Mouse (Mus musculus) E14TG2a.4 (cell line): ENCODE measurements around the gene Polr2f.

Source experiments
- H3K27me3 ChIP-seq: 2 replicates; pipeline ENCODE4 v1.6.1; 2014; ENCODE audit warnings: low read length, control low read depth; ENCODE audit not compliant: insufficient read depth
- H3K36me3 ChIP-seq: 2 replicates; pipeline ENCODE4 v1.6.1; 2014; ENCODE audit warnings: low read length, control low read depth; ENCODE audit not compliant: insufficient read depth
- H3K4me1 ChIP-seq: replicated peaks from 2 replicates; pipeline ENCODE4 v1.6.1; 2014; ENCODE audit warnings: low read depth, low read length, control low read depth
- H3K4me3 ChIP-seq: replicated peaks from 2 replicates; pipeline ENCODE4 v1.5.1; 2014; ENCODE audit warnings: mild to moderate bottlenecking, low read length
- H3K9me3 ChIP-seq: 2 replicates; pipeline ENCODE4 v1.6.1; 2014; ENCODE audit warnings: low read length, control low read depth
- CTCF ChIP-seq: conservative IDR thresholded peaks from 2 replicates; pipeline ENCODE4 v1.5.1; 2014; ENCODE audit warnings: low read length
- NANOG ChIP-seq: IDR thresholded peaks from 2 replicates; pipeline ENCODE4 v1.6.1; 2014; ENCODE audit warnings: borderline replicate concordance, low read length, mixed read lengths
- POU5F1 ChIP-seq: IDR thresholded peaks from 2 replicates; pipeline ENCODE4 v1.6.1; 2014; ENCODE audit warnings: low read length, borderline replicate concordance

Polr2f gene

DNA sequence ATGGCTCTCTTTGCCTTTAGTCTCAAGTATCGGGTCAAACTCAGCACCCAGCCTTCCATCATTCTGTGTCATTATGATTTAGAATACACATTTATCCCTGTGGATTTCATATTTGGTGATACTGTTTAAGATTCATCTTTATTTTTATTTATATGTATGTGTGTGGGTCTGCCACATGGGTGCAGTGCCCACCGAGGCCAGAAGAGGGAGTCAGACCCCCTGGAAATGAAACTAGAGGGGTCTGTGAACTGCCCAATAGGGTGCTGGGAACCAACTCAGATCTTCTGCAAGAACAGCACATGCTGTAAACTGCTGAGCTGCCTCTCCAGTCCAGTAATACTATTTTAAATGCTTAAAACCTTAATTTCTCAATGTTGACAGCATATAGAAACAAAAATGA, 50.6 kb downstream of the Polr2f start:
- TF ChIP-seq CTCF (peak; percentile 59), POU5F1 (no peak)
- H3K27me3 ChIP-seq, result peaks cover 27% of the 10 kb centered on the region

DNA sequence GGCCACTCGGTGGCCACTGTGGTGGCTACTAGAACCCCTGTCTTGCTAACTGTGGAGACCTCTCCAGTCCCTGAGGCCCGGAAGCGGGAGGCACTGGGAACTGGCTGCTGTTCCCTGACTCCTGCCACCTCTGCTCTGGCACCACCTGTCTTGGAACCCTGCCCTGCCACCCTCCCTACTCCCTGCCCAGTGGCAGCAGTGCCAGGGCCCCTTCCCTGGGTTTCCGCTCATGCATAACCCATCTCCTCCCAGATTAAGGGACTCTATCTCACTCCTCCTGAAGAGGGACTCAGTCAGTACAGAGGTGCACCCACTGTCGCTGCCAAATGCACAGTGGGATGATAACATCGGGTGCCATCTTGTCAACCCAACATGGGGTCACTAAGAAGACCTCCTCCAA, 51.6 kb downstream of the Polr2f start:
- H3K27me3 ChIP-seq, result peaks cover 27% of the 10 kb centered on the region
- no peaks in the 10 kb centered on the region for H3K9me3 ChIP-seq
- no peaks in the 10 kb centered on the region for H3K36me3 ChIP-seq
- H3K4me3 ChIP-seq, result peak overlapping the region; percentile 62
- TF ChIP-seq NANOG (no peak), CTCF (no peak), POU5F1 (no peak)
- peaks cover 28% of the 10 kb centered on the region for H3K4me1 ChIP-seq

More for the DNA sequence above, 50.6 kb downstream of the Polr2f start:
- H3K4me3 ChIP-seq, result no peak overlapping the region
- peaks cover 28% of the 10 kb centered on the region for H3K4me1 ChIP-seq
- no peaks in the 10 kb centered on the region for H3K36me3 ChIP-seq
- H3K9me3 ChIP-seq, result no peaks in the 10 kb centered on the region

DNA sequence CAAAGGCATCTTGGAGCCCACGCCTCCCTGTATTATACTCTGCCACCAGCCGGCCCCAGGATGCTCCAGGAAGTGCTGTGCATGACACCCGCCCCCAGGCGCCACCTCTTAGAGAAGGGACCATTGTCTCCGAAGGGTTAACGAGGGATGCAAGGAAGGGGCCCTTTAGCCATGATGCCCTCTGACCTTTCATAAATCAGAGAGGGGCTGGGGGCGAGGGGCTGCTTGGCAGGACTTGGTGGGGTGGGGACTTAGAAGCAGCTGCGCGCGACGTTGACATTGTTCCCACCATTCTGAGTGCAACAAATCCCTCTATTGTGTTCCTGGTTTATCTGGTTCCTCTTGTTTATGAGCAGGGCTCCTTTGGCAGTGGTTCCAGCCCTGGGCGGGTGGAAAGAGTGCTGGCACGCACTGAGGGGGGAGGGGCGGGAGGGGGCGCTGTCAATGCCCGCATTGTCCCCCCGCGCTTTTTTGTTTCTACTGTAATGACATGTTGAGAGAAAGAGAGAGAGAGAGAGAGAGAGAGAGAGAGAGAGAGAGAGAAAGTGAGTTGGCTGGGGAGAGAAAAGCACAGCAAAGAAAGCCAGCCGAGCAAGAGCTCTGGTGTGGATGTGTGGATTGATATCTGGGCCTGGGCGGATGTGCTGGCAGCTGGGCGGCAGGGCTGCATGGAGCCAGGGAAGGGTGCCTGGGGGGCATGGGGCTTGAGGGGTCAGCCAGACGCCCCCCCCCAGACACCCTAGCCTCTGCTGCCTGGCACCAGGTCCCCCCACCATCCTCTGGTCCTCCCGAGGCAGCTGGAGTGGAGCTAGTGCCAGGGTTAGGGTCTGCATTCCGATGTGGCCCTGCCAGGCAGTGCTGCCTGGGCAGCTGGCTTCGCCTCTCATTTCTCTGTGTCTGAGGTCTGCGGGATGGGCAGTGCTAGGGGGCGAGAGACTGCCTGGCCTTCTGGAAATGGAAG, 52.4 kb downstream of the Polr2f start:
- TF ChIP-seq NANOG, result no peak
- TF ChIP-seq POU5F1, result no peak
- TF ChIP-seq CTCF, result no peak
- Histone ChIP-seq H3K9me3 (no peaks in the 10 kb centered on the region), H3K4me3 (peak overlapping the region; percentile 62), H3K36me3 (no peaks in the 10 kb centered on the region), H3K27me3 (peaks cover 30% of the 10 kb centered on the region), H3K4me1 (peaks cover 28% of the 10 kb centered on the region)

DNA sequence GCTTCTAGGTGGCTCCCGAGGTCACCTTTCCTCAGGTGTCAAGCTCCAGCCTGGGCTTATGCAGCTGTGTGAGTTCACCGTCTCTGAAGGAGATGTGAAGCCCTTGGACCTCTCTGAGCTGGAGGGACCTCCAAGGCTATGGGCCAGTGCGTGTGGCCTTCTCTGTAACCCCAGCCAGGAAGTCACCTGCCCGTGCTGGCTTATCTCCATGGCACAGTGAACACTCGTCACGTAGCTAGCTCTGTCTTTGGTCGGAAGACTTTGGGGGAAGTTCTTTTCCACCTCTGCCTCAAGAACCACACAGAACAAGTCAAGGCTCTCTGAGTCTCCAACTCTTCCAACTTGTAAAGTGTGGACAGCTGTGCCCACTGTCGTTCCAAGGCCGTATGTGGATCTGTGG, 53.2 kb downstream of the Polr2f start:
- Histone ChIP-seq H3K9me3 (no peaks in the 10 kb centered on the region), H3K27me3 (peaks cover 37% of the 10 kb centered on the region), H3K4me1 (peaks cover 33% of the 10 kb centered on the region), H3K36me3 (no peaks in the 10 kb centered on the region), H3K4me3 (no peak overlapping the region)
- TF ChIP-seq CTCF (no peak), NANOG (no peak), POU5F1 (no peak)

DNA sequence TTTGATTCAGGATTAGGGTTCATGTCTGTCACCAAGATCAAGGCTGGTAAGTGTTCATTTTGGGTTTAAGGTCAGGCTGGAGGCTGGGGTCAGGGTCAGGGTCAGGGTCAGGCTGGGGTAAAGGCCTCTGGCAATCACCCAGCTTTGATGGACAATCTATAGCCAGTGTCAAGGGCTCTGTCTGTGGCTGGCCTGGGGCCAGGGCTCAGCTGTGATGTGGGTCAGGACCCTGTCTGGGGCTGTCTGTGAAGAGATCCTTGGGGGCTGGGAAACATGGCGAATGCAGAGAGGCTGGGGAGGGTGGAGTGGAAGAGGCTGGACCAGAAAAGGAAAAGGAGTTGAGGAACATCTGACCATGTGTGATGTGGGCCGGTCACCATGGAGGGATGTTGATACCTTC, 54.1 kb downstream of the Polr2f start:
- H3K4me1 ChIP-seq, result peaks cover 34% of the 10 kb centered on the region
- TF ChIP-seq POU5F1, result no peak
- TF ChIP-seq CTCF, result no peak
- TF ChIP-seq NANOG, result no peak
- peaks cover 37% of the 10 kb centered on the region for H3K27me3 ChIP-seq
- H3K4me3 ChIP-seq, result no peak overlapping the region
- H3K9me3 ChIP-seq, result no peaks in the 10 kb centered on the region
- H3K36me3 ChIP-seq, result no peaks in the 10 kb centered on the region

DNA sequence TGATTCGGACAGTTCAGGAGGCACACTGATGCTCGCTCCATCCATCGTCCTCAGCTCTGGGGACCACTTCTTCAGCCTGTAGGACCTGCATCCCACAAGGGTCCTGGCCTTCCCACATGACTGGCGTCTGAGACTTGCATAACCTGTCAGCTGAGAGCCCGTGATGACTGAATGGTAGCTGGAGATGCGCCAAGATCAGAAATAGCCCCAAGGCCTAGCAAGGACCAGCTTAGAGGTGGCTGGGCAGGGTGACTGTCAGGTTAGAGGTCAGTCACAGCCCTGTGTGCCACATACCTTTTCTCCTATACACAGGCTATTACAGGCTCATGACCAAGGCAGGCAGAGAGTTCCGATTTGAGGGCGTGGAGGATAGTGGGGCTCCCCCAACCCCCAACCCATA, 54.7 kb downstream of the Polr2f start:
- Histone ChIP-seq H3K4me1 (peaks cover 33% of the 10 kb centered on the region), H3K27me3 (peaks cover 37% of the 10 kb centered on the region), H3K4me3 (no peak overlapping the region), H3K9me3 (no peaks in the 10 kb centered on the region), H3K36me3 (no peaks in the 10 kb centered on the region)
- TF ChIP-seq CTCF (no peak), NANOG (no peak), POU5F1 (no peak)

DNA sequence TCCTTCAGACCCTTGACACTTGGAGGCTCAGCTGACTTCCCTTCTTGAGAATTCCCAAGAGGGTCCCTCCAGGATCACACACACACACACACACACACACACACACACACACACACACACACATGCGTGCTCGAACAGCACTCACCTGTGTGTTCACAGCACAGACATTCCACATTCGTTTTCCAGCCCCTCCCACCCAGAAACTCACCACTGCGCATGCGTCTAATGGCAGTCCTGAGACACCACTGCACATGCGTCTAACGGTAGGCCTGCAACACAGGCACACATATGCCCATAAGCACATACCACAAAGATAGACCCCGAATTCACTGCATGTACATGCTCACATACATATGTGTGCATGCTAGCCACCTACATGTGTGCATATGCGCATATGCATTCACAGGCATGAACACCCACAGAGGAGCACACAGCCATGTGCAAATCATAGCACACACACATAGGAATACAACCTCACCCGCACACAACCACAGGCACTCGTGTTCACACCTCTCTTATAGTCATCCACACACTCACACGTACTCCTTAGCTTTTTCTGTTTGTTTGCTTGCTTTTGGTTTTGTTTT, 58.7 kb downstream of the Polr2f start:
- peak; percentile 95 for TF ChIP-seq POU5F1
- no peak for TF ChIP-seq CTCF
- H3K27me3 ChIP-seq, result peaks cover 60% of the 10 kb centered on the region
- no peaks in the 10 kb centered on the region for H3K36me3 ChIP-seq
- peaks cover 28% of the 10 kb centered on the region for H3K4me1 ChIP-seq
- no peaks in the 10 kb centered on the region for H3K9me3 ChIP-seq
- no peak overlapping the region for H3K4me3 ChIP-seq
